Mouse (Mus musculus): ENCODE results near the gene Arhgap15. TPM values are rescaled to one million over a fixed set of nuclear protein-coding genes. Genes with fewer than 3 reads are reported as not detected.

Gene Arhgap15
- polyA plus RNA-seq, 1 experiment from 2014 or later: 0.60 TPM

DNA sequence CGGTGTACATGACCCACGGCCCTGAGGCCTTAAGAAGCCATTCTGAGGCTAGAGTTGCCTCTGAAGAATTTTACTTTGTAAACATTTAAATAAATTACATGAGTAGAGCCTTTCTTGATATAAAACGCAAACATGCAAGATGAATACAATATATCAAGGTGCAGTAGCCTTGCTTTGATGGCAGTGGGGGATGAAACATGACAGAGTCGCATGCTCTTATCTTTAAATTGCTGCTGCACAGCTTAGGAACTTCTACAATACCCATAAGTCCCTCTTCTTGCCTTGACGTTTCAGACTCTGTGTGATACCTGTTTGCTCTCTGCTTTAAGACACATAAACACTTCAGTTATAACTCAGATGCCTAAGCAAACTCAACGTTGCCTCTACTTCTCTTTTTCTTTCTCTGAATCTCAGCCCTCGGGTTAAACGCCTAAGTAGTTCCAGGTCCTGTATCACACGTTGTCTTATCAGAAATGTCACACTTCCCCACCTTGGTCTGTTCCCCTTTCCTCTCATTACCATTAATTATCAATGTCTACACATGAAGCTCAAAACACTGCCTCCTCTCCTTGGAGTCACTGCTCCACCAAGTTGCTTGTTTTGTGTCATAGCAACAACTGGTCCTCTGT is 9.3 kb upstream of the Arhgap15 start:
- 78% methylated on average over 9 of the region's 9 CpGs for WGBS
- Histone ChIP-seq H3K4me1 (no peaks in the 10 kb centered on the region), H3K36me3 (no peaks in the 10 kb centered on the region), H3K9me3 (no peaks in the 10 kb centered on the region), H3K9ac (no peak overlapping the region), H3K4me2 (replicated peaks) (no peak overlapping the region), H3K4me3 (no peak overlapping the region), H3K27ac (no peak overlapping the region), H3K27me3 (no peaks in the 10 kb centered on the region)
- ATAC-seq (ENCODE audit: insufficient number of reproducible peaks, insufficient read depth, low FRiP score, low TSS enrichment): no peak

DNA sequence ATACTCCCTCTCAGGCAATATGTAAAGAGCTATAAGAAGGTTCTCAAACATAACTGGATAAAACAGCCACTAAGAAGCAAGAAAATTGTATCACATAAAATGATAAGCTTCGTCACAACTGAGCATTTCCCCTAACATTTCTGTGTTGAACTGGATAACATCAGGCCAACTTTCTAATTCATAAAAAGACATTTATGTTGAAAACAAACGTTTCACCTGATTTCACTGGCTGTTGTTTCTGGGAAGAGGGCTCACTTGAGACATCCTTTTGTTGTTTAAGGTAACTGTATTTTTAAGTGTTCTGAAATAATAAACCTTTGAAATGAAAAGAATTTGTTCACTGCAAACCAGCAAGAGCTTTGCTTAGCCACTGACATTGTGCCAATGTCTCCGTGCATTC is 697 bp downstream of the Arhgap15 start:
- Histone ChIP-seq H3K9ac (no peak overlapping the region), H3K36me3 (no peaks in the 10 kb centered on the region), H3K4me1 (no peaks in the 10 kb centered on the region), H3K27me3 (no peaks in the 10 kb centered on the region), H3K4me2 (replicated peaks) (no peak overlapping the region), H3K27ac (no peak overlapping the region), H3K4me3 (no peak overlapping the region), H3K9me3 (no peaks in the 10 kb centered on the region)
- 79% methylated on average over 3 of the region's 3 CpGs for WGBS
- ATAC-seq (ENCODE audit: insufficient number of reproducible peaks, insufficient read depth, low FRiP score, low TSS enrichment): no peak

DNA sequence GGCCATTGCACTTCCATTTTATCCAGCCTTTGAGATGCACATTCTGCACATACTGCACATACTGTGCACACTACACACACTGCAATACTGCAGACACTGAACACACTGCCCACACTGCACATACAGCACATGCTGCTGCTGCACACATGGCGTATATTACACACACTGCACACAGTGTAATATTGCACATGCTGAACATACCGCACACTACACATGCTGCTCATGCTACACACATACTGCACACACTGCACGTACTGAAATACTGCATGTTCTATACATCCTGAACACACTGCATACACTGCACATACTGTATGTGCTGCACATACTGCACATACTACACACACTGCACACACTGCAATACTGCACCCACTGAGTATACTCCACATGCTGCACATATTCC is 7.3 kb downstream of the Arhgap15 start:
- Histone ChIP-seq H3K9ac (no peak overlapping the region), H3K4me1 (no peaks in the 10 kb centered on the region), H3K4me2 (replicated peaks) (no peak overlapping the region), H3K27ac (no peak overlapping the region), H3K9me3 (no peaks in the 10 kb centered on the region), H3K4me3 (no peak overlapping the region), H3K27me3 (no peaks in the 10 kb centered on the region), H3K36me3 (no peaks in the 10 kb centered on the region)
- WGBS: 95% methylated on average over 3 of the region's 3 CpGs
- no peak for ATAC-seq (ENCODE audit: insufficient number of reproducible peaks, insufficient read depth, low FRiP score, low TSS enrichment)

DNA sequence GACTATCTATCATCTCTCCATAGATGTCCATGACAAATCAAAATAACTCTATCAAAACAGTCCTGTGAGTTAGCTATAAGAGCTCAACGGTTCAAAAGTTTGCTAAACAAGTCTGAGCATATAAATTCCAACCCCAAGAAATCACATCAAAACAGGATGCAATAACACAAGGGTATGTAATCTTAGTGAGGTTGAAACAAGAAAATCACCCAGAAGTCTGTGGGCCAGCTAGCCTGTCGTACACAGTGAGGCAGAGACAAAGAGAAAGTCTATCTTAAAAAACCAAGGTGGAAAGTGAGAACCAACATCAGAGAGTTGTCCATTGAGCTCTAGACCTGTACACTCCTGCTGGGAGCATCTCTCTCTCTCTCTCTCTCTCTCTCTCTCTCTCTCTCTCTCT is 8.0 kb downstream of the Arhgap15 start:
- Histone ChIP-seq H3K27me3 (no peaks in the 10 kb centered on the region), H3K4me2 (replicated peaks) (no peak overlapping the region), H3K4me3 (no peak overlapping the region), H3K9ac (no peak overlapping the region), H3K4me1 (no peaks in the 10 kb centered on the region), H3K27ac (no peak overlapping the region), H3K9me3 (no peaks in the 10 kb centered on the region), H3K36me3 (no peaks in the 10 kb centered on the region)
- ATAC-seq (ENCODE audit: insufficient number of reproducible peaks, insufficient read depth, low FRiP score, low TSS enrichment): no peak
- WGBS: 74% methylated on average over 2 of the region's 2 CpGs

DNA sequence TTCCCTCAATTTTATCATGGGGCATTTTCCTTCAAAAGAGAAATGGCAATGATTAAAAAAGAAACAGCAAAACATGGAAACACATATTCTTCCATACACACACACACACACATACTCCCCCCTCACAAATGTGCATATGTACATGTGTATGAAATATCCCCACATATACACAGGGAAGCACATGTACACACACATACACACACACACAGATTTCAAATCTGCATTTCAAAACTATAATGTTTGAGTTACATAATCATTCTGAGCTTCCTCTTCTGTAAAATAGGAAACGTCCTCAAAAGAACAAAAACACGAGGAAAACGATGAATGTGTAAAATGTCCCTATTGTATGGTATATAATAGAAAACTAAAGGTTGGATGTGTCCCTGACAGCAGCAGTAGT is 13.1 kb downstream of the Arhgap15 start:
- Histone ChIP-seq H3K9me3 (no peaks in the 10 kb centered on the region), H3K4me1 (no peaks in the 10 kb centered on the region), H3K27ac (no peak overlapping the region), H3K4me3 (no peak overlapping the region), H3K27me3 (no peaks in the 10 kb centered on the region), H3K4me2 (replicated peaks) (no peak overlapping the region), H3K9ac (no peak overlapping the region), H3K36me3 (no peaks in the 10 kb centered on the region)
- 88% methylated on average over 3 of the region's 3 CpGs for WGBS
- no peak for ATAC-seq (ENCODE audit: insufficient number of reproducible peaks, insufficient read depth, low FRiP score, low TSS enrichment)

DNA sequence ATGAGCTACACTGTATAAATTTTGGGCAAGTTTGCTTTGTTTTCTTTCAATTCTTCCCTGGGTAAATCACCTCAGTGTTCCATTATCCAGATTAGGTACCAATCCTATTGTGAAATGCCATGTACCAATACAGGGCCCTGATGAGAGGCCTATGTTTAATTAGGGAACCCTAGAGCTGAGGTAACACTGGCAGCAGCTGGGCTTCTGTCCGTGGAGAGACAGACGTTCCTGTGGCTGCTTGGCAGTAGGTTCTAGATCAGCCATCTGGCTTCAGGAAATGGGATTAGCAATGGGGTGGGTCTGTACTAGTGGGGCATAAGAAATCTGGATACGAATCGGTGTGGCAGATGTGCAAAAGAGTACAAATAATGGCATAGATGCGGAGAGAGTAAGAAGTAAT is 14.7 kb downstream of the Arhgap15 start:
- Histone ChIP-seq H3K4me1 (no peaks in the 10 kb centered on the region), H3K36me3 (no peaks in the 10 kb centered on the region), H3K9ac (no peak overlapping the region), H3K27ac (no peak overlapping the region), H3K4me3 (no peak overlapping the region), H3K9me3 (no peaks in the 10 kb centered on the region), H3K27me3 (no peaks in the 10 kb centered on the region), H3K4me2 (replicated peaks) (no peak overlapping the region)
- 74% methylated on average over 5 of the region's 5 CpGs for WGBS
- no peak for ATAC-seq (ENCODE audit: insufficient number of reproducible peaks, insufficient read depth, low FRiP score, low TSS enrichment)

DNA sequence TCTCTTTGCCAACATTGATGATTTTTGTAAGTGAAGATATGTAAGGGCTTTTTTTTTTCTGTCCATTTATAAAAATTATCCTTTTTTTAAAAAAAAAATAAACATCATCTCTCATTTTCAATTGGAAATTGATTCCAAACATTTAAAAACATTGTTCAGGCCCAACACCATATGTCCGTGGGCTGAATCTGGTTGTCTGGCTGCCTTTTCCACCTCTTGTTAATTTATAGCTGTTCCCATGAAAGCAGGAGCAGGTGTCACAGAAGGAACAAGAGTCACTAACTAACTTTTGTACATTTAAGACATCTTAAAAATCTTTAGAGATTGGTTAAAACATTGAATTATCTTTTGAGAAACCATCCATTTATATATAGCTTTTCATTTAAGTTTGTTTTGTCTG is 15.8 kb downstream of the Arhgap15 start:
- H3K36me3 ChIP-seq: no peaks in the 10 kb centered on the region
- H3K27me3 ChIP-seq: no peaks in the 10 kb centered on the region
- H3K4me1 ChIP-seq: no peaks in the 10 kb centered on the region
- no peak overlapping the region for H3K4me3 ChIP-seq
- WGBS: 66% methylated on average over 1 of the region's 1 CpGs
- no peak overlapping the region for H3K9ac ChIP-seq
- H3K27ac ChIP-seq: no peak overlapping the region
- no peak overlapping the region for H3K4me2 ChIP-seq (replicated peaks)
- ATAC-seq (ENCODE audit: insufficient number of reproducible peaks, insufficient read depth, low FRiP score, low TSS enrichment): no peak
- H3K9me3 ChIP-seq: no peaks in the 10 kb centered on the region

DNA sequence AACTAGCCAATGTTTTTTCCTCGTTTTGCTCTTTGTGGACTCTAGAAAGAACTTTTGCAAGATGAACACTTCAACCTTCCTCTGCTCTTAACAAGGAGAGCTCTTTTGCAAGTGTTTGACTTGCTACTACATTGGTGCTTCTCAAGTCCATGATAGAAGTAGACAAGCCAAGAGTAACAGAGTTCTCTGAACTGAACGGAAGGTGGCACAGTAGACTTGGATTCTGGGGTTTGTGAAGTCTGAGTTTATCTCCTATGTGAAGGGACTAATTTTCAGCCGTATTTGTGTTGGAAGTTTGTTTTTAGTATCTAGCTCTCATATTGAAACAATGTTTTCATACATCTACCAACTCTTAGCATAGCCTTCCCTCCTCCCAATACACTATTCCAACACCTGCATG is 17.6 kb downstream of the Arhgap15 start:
- WGBS: 89% methylated on average over 3 of the region's 3 CpGs
- Histone ChIP-seq H3K4me3 (no peak overlapping the region), H3K9ac (no peak overlapping the region), H3K27ac (no peak overlapping the region), H3K27me3 (no peaks in the 10 kb centered on the region), H3K4me2 (replicated peaks) (no peak overlapping the region), H3K36me3 (no peaks in the 10 kb centered on the region), H3K4me1 (no peaks in the 10 kb centered on the region), H3K9me3 (no peaks in the 10 kb centered on the region)
- ATAC-seq (ENCODE audit: insufficient number of reproducible peaks, insufficient read depth, low FRiP score, low TSS enrichment): no peak

DNA sequence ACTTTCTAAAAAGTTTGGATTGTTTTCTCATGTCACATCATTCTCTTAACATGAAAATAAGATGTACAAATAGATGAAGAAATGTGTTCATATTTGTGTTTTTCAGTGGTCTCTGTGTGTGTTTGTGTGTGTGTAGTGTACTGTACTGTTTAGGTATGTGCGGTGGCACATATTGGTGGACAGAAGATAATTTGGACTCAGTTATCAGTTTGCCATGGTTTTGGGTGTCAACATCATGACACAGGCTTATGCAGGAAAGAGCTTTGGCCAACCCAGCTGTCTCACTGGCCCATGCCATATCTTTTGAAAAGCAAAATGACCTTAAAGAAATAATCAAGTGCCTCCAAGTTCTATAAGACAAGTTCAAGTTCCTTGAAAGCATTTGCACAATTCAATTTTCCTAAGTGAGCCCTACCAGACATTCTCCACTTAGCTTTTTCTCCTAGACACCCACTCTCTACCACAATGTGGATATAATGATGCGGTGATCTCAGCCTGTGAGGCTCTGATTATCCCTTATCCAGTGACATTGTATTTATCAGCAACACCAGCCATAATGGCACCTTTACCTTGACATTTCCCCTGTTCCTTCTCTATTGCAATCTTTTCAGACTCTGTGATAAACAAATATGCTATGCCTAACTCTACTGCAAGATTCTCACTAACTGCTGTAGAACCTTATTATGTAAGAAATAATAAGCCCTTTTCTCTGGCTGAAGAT is 21.4 kb downstream of the Arhgap15 start:
- H3K4me2 ChIP-seq (replicated peaks): no peak overlapping the region
- no peak overlapping the region for H3K27ac ChIP-seq
- H3K4me1 ChIP-seq: no peaks in the 10 kb centered on the region
- H3K27me3 ChIP-seq: no peaks in the 10 kb centered on the region
- no peak overlapping the region for H3K9ac ChIP-seq
- H3K4me3 ChIP-seq: no peak overlapping the region
- H3K9me3 ChIP-seq: no peaks in the 10 kb centered on the region
- WGBS: 95% methylated on average over 2 of the region's 2 CpGs
- no peak for ATAC-seq (ENCODE audit: insufficient number of reproducible peaks, insufficient read depth, low FRiP score, low TSS enrichment)
- no peaks in the 10 kb centered on the region for H3K36me3 ChIP-seq

DNA sequence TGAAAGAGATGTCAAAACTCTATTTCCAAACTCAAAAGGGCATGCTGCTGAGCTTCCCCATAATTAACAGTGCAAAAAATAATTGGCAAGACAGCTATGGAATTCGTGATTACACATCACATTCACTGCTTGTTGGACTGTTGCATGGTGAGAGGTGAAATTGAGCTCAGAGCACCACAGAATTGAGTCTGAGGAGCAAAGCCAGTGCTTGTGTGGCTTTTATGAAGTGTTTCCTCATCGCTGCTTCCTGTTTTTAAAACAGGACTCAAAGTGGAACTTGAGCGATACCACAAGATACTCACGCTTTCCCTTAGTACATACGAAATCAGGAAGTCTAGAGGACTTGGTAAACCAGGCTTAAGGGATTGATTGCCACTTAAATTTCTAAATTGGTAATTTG is 24.0 kb downstream of the Arhgap15 start:
- Histone ChIP-seq H3K9ac (no peak overlapping the region), H3K4me1 (no peaks in the 10 kb centered on the region), H3K4me3 (no peak overlapping the region), H3K27ac (no peak overlapping the region), H3K36me3 (no peaks in the 10 kb centered on the region), H3K9me3 (no peaks in the 10 kb centered on the region), H3K27me3 (no peaks in the 10 kb centered on the region), H3K4me2 (replicated peaks) (no peak overlapping the region)
- ATAC-seq (ENCODE audit: insufficient number of reproducible peaks, insufficient read depth, low FRiP score, low TSS enrichment): no peak
- WGBS: 85% methylated on average over 5 of the region's 5 CpGs

DNA sequence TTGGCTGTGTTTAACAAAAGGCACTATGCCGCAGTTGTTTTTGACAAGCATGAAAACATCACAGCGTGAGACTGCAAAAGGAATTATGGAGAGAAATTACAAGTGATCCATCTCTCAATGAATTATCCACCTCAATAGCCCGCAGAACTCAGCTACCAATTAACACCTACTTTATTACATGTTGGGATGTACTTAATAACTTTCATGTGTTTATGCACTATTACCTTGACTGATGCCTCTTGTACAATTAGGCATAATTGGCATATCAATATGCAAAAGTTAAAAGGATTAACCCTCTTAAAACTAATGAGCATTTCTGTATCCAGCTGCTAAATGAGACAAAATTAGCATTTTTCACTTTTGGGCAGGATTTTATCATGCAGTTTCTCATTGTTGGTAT is 33.5 kb downstream of the Arhgap15 start:
- 0 out of 2 replicates have a peak, but pooled peaks cover 3% of the 10 kb centered on the region for H3K4me1 ChIP-seq
- no peaks in the 10 kb centered on the region for H3K27me3 ChIP-seq
- H3K9ac ChIP-seq: no peak overlapping the region
- no peak overlapping the region for H3K4me2 ChIP-seq (replicated peaks)
- H3K9me3 ChIP-seq: no peaks in the 10 kb centered on the region
- H3K36me3 ChIP-seq: no peaks in the 10 kb centered on the region
- no peak overlapping the region for H3K27ac ChIP-seq
- no peak overlapping the region for H3K4me3 ChIP-seq
- WGBS: 75% methylated on average over 3 of the region's 3 CpGs
- no peak for ATAC-seq (ENCODE audit: insufficient number of reproducible peaks, insufficient read depth, low FRiP score, low TSS enrichment)
